Mouse (Mus musculus) heart, postnatal 14 days (tissue): ENCODE measurements around the gene Krt32. TPM values are rescaled to one million over a fixed set of nuclear protein-coding genes. Genes with fewer than 3 reads are reported as not detected.

Experiments used
- DNase-seq, 2 experiments: peaks; one replicate each; pipeline ENCODE4 v3.0.0; 2021 to 2022
- intact Hi-C: fragments of 180-260 bp; cut with DNase I; formaldehyde crosslinking; loops from one replicate; pipeline ENCODE4 v1.15.1; 2025
- long read RNA-seq, 2 experiments: library from polyadenylated mRNA; stranded (forward); transcript quantifications; one replicate each; pipeline ENCODE4 v2.0.0; 2021
- total RNA-seq, 2 experiments: library from RNA; stranded (reverse); gene quantifications; 2 replicates each; pipeline ENCODE4 v1.2.3; 2021

Gene Krt32
- total RNA-seq = not detected
- long read RNA-seq, experiment 1 = 0 reads
- long read RNA-seq, experiment 2 = 0 reads

DNA sequence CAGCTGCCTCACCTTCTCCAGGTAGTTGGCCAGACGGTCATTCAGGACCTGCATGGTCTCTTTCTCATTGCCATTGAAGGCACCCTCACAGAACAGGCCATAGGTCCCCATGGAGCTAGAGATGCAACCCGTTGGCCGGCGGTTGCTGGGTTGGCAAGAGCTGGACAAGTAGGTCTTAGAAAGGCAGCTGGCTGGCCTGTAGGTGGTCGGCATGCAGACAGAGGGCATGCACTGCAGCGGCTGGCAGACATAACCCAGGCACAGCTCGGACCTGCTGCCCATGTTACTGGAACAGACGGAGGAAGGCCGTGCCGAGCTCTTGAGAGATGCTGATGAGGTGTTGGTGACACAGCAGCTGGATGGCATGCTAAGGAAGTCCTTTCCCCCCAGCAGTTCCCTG, at the start of gene Krt32:
TSS of gene Krt32 (minus strand) at position 366 of the 400 bp plus-strand sequence.
- no peak for DNase-seq
- intact Hi-C loops = no loop called here

- intact Hi-C loops = no loop called here
- DNase-seq = no peak
These were observed 49.7 kb upstream of the Krt32 start for GRCm38 (mm10) chr11:100137693-100138092.

DNA sequence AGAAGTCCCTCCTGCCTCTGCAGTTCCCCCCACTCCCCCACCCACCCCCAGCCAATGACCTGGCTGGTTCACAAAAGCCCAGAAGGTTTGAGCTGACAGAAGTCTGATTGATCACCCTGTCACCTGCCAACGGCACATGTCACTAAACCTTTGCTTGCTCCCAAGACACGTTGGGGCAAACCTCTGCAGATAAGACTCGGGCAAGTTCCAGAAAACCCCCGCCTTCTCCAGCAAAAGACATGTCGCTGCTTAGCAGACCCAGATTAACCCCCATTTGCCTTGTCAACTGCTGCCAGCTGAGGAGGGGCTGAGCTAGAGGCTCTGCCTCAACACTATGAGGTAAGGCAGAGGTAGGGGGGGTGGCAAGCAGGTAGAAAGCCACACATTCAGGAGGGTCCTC, 48.5 kb upstream of the Krt32 start:
- no peak for DNase-seq
- intact Hi-C loops = no loop called here

DNA sequence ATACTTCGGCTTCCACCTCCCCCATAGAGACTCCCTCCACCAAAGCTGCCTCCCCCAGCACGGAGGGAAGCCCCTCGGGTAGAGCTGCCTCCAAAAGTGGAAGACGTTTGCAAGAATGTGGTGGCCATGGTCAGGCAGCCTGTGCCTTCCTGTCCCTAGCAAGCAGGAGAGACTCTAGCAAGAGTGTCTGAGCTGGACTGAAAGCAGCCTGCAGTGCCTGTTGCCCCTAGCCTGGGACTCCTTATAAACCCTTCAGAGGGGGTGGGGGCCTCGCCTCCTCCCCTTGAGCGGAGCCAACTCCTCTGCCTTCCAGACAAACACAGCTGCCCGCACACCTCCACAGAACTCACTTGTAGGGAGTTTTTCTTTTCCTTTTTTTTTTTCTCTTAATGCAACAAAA, 47.7 kb upstream of the Krt32 start, which contains the start of gene Krt15:
TSS of gene Krt15 (minus strand) at position 198 of the 400 bp plus-strand sequence.
- intact Hi-C loops = no loop called here
- DNase-seq = no peak

DNA sequence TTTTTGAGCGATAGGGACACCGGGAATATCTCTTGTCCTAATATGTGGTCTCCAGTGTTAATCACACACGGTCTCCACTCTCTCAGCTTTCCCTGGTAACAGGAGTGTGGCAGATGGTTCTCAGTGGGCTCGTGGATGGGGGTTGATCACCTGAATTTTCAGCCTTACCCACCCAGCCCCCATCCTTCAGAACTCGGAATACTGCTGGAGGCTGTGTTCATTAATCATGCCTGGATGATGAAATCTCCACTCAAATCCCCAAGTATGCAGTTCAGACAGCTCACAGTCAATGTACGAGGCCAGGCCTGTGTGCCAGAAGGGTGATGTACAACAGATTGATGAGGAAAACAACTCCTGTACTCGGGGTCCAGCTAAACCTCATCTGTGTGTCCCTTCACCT, 36.9 kb upstream of the Krt32 start:
- no peak for DNase-seq
- intact Hi-C loops = no loop called here

GRCm38 (mm10) chr11:100121466-100121865, 33.4 kb upstream of the Krt32 start, which contains the start of gene Krt13:
Krt13 (minus strand) TSS chr11:100121566.
- intact Hi-C loops = no loop called here

DNA sequence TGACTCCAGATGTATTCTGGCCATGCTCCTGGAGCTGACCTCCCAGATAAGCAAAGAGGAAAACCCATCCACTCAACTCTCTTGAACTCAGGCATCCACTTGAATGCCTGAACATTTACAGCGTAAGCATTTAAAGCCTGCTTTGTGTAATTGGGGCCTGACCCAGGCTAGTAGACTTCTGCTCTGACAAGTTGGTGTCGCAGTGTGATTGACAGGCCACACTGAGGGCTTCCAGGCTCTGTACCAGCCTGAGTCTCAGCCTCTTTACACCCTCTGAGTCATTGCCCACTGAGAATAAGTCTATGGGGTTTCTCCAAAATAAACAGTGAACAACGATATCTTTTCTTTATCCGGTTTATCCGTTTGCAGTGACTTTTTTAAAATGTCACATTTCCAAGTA, 32.3 kb upstream of the Krt32 start:
- no peak for DNase-seq
- intact Hi-C loops = no loop called here

More at GRCm38 (mm10) chr11:100121466-100121865, 33.4 kb upstream of the Krt32 start, which contains the start of gene Krt13:
- no peak for DNase-seq

DNA sequence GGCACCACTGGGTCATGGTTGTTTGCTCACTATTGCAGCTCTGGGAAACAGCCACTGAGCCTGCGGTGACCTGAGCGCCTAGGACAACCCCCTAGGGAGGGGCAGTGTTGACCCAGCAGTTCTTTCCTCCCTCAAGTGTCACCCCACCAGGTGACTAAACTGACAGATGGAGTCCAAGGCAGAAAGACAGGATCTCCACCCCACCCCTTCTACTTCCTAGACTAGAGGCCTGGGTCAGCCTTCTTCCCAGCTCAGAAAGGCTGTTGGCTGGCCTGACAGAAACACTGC, 25.7 kb upstream of the Krt32 start:
- DNase-seq = no peak
- intact Hi-C loops = no loop called here

- DNase-seq = no peak
- intact Hi-C loops = no loop called here
These were observed 25.1 kb upstream of the Krt32 start for GRCm38 (mm10) chr11:100112935-100113741.

- DNase-seq = no peak
- intact Hi-C loops = no loop called here
These were observed 17.6 kb upstream of the Krt32 start, which contains the start of gene Krt36 for GRCm38 (mm10) chr11:100105576-100106122. Krt36 (minus strand) TSS chr11:100105626.

DNA sequence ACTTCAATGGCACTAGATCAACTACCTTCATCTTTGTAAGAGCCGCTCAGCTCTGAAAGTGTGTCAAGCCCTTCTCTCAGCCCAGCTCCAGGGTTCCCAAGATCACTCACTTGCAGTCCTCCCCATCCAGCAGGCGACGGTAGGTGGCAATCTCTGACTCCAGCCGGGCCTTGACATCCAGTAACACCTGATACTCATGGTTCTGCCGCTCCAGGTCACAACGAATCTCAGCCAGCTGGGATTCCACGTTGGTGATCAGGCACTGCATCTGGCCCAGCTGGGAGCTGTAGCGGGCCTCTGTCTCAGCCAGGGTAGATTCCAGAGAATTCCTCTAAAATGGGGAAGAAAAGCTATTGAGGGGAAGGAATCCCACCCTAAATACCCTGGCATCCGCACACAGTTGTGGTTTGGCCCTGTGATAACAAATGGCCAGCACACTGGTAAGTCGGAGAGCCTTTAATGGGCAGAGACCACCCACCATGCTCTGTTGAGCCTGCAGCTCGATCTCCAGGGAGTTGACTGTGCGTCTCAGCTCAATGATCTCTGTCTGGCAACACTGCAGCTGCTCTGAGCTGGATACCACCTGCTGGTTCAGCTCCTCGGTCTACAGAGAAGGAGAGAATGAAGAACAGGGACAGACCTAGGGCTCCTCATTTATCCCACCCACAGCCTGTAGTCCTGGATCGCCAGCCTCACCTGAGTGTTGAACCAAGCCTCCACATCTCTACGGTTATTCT, 14.8 kb upstream of the Krt32 start:
- intact Hi-C loops = no loop called here
- no peak for DNase-seq

GRCm38 (mm10) chr11:100100391-100100790, 12.4 kb upstream of the Krt32 start:
- no peak for DNase-seq
- intact Hi-C loops = no loop called here

GRCm38 (mm10) chr11:100097819-100098218, 9.8 kb upstream of the Krt32 start:
- DNase-seq = no peak
- intact Hi-C loops = no loop called here

- no peak for DNase-seq
- intact Hi-C loops = no loop called here
These were observed 8.1 kb upstream of the Krt32 start, which contains the start of gene Krt35 for GRCm38 (mm10) chr11:100096141-100096540. Krt35 (minus strand) TSS chr11:100096241.

DNA sequence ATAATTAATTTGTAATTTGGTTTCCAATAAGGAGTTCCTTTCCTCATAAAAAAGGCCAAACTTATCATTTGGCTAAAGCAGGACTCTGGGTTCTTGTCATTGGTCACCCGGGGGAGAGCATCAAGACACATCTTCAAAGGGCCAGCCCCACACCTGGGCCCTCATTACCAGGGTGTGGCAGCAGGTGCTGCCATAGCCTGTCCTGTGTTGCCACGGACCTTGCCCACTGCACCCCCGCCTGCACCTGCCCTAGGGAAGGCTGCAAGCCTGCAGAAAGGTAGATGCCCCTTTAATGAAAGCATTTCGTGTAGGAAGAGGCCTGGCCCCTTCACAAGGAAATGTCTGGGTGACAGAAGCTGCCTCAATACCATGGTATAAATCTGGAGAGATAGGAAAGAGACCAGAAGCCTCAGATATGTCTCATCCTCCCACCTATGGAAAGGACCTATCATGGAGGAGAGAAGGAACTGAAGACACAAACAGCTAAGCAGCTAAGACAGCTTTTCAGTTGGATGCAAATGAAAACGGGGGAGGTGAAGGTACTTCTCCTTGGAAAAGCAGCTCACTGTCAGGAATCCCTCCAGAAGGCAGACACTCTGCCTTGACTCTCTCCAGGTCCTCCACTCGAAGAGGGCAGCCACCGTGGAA, 476 bp upstream of the Krt32 start:
- intact Hi-C loops = no loop called here

DNA sequence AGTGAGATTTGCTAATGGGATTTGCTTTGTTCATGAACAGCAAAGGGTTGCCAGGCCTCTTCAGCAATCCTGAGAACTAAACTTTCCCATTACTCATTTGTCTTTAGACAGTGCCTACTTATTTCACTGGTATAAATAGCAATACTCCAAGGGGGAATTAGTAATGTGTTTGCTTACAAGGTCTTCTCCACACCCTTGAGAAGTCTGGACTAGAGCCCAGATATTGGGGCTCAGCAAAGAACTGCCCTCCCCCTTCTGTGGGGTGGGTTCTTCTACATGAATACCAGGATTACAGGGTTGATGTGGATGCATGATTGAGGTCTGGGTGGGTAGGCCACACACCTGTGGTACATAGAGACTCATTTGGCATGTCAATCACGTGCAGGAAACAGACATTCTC, 14.2 kb downstream of the Krt32 start:
- intact Hi-C loops = no loop called here

More for the DNA sequence above, 476 bp upstream of the Krt32 start:
- no peak for DNase-seq

DNA sequence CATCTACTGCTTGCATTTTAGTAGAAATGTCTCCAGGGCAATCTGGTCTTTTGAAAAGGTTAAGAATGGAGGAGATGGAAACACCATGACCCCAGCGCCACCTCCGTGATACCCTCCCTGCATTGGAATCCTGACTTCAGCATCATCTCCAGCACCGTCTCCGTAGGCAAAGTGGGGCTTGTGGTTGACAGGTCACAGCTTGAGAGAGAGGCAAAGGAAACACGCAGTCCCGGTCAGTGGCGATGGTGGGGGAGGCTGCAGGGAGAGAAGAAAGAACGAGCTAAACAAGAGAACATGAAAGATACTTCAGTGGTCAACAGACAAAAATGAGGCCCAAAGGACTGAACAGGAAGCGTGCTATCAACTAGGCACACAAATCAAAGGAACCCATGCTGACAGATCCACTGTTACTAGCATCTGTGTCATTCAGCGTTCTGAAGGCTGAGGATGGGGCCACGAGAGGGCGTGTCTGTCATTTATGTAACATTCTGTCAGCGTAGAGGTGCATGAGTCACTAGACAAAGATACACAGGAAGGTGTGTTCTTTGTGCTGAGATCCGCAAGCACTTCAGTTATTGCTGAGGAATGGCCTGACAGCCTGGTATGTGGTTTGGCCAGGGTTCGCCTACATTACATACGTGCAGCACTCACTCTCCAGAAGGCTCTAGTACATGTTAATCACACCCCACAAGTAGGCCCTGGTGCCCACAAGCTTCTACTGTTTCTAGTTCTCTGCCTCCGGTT, 20.6 kb downstream of the Krt32 start:
- intact Hi-C loops = no loop called here
- DNase-seq = no peak

More for the DNA sequence above, 14.2 kb downstream of the Krt32 start:
- DNase-seq = no peak

- intact Hi-C loops = no loop called here
- DNase-seq = no peak
These were observed 21.6 kb downstream of the Krt32 start for GRCm38 (mm10) chr11:100066236-100067010.

- intact Hi-C loops = no loop called here
- DNase-seq = no peak
These were observed 29.2 kb downstream of the Krt32 start for GRCm38 (mm10) chr11:100058875-100059274.
